Mouse (Mus musculus) limb, embryonic 13.5 days (tissue): ENCODE results near the gene Ccdc184. TPM values are rescaled to one million over a fixed set of nuclear protein-coding genes. Genes with fewer than 3 reads are reported as not detected.
A peak's percentile ranks its signal among the peaks of the same experiment; 100 is the strongest.

Experiments used
- ATAC-seq: fragments of 200-750 bp; cut with Nextera tagmentation; 2 replicates; pipeline ENCODE4 v1.8.0; 2017; ENCODE audit warnings: low read depth, moderate number of reproducible peaks, moderate TSS enrichment; ENCODE audit not compliant: low FRiP score
- H3K27ac ChIP-seq: fragments of 300-500 bp; sonication (generic); 2 replicates; pipeline ENCODE4 v1.5.1; 2015; ENCODE audit warnings: inconsistent platforms, mild to moderate bottlenecking, moderate library complexity
- H3K27me3 ChIP-seq: fragments of 300-500 bp; sonication (generic); 2 replicates; pipeline ENCODE4 v1.6.1; 2015; ENCODE audit warnings: mild to moderate bottlenecking, inconsistent platforms
- H3K36me3 ChIP-seq: fragments of 300-500 bp; sonication (generic); 2 replicates; pipeline ENCODE4 v1.6.1; 2015; ENCODE audit warnings: inconsistent platforms, mild to moderate bottlenecking, moderate library complexity
- H3K4me1 ChIP-seq: fragments of 300-500 bp; sonication (generic); 2 replicates; pipeline ENCODE4 v1.6.1; 2015; ENCODE audit warnings: inconsistent platforms
- H3K4me2 ChIP-seq: fragments of 300-500 bp; sonication (generic); replicated peaks from 2 replicates; pipeline ENCODE4 v1.6.1; 2015; ENCODE audit warnings: inconsistent platforms, mild to moderate bottlenecking, moderate library complexity
- H3K4me3 ChIP-seq: fragments of 300-500 bp; sonication (generic); 2 replicates; pipeline ENCODE4 v1.5.1; 2015; ENCODE audit warnings: moderate library complexity, mild to moderate bottlenecking, inconsistent platforms
- H3K9ac ChIP-seq: fragments of 300-500 bp; sonication (generic); 2 replicates; pipeline ENCODE4 v1.6.1; 2015; ENCODE audit warnings: mild to moderate bottlenecking, inconsistent platforms
- H3K9me3 ChIP-seq: fragments of 300-500 bp; sonication (generic); 2 replicates; pipeline ENCODE4 v1.6.1; 2016; ENCODE audit warnings: inconsistent platforms
- whole genome bisulfite sequencing: fragments of 180-500 bp; shearing (Covaris S2); methylation state at CpG from one replicate; pipeline ENCODE4 v1.1.7; 2015; 5-methylcytosine and 5-hydroxymethylcytosine counted together
- polyA plus RNA-seq: library from polyadenylated mRNA; unstranded; fragments of >200 nt; fragmentation: Nextera tagmentation; extraction: Ambion mirVana; gene quantifications from 2 replicates; pipeline ENCODE4 v1.2.1, GENCODE M21; 2015

The Ccdc184 gene
- polyA plus RNA-seq, 1 experiment from 2014 or later: 0.48 TPM

DNA sequence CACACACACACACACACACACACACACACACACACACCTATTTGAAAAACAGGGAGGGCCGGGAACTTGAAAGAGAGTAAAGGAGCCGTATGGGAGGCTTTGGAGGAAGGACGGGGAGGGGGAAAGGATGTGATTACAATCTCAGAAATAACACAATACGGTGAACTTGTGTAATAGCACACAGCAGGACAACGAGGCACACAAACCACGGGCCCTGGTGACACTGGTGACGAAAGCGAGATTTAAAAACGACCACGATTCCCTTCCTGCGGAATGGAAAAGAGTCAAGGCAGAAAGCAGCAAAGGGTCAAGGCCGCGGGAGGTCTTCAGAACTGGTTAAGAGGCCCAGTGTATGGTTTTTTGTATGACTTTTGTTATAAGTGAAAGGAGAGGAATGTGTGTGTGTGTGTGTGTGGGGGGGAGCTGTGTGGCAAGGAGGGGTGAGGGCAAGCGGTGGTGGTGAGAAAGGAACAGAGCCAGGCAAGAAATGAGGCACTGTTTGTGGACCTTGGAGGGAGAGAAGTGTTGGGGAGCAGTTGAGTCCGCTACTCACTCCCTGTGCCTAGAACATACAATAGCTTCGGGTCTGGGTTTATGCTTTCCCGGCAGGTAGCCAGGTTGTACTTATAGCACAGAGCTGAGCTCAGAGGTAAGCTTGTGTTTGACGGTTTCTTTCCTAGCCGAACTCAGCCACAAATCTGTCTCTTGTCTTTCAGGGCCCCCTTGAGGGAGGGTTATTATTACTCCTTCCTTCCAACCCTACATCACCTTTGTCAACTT, 5.7 kb upstream of the Ccdc184 start:
- Histone ChIP-seq H3K9ac (no peak overlapping the region), H3K27me3 (peaks cover 18% of the 10 kb centered on the region), H3K4me2 (no peak overlapping the region), H3K9me3 (no peaks in the 10 kb centered on the region), H3K4me1 (no peaks in the 10 kb centered on the region), H3K4me3 (no peak overlapping the region), H3K36me3 (no peaks in the 10 kb centered on the region), H3K27ac (no peak overlapping the region)
- WGBS: 72% methylated on average over 19 of the region's 19 CpGs
- no peak for ATAC-seq

DNA sequence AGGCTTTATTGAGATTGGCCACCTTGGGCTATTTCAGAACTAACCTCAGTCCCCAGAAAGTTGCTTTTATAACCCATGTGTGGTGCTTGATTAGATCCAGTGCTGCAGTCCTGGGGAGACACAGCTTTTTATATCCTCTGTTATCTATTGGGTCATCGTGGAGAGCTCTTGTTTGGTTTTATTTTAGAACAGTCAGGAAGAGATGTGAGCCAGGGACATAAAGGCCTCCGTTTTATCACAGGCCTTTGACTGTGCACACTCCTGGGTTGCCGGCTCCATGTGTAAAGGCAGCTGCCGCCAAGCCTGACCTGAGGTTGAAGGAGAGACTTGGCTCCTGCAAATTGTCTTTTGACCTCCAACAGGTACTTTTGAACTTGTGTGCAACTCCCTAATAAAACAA, 4.4 kb upstream of the Ccdc184 start:
- no peak overlapping the region for H3K4me2 ChIP-seq
- ATAC-seq: no peak
- H3K27me3 ChIP-seq: peaks cover 29% of the 10 kb centered on the region
- H3K4me1 ChIP-seq: peaks cover 6% of the 10 kb centered on the region; the same call in 1 of the 2 replicates
- no peak overlapping the region for H3K27ac ChIP-seq
- no peaks in the 10 kb centered on the region for H3K36me3 ChIP-seq
- 49% methylated on average over 4 of the region's 4 CpGs for WGBS
- no peak overlapping the region for H3K4me3 ChIP-seq
- H3K9me3 ChIP-seq: no peaks in the 10 kb centered on the region
- no peak overlapping the region for H3K9ac ChIP-seq

DNA sequence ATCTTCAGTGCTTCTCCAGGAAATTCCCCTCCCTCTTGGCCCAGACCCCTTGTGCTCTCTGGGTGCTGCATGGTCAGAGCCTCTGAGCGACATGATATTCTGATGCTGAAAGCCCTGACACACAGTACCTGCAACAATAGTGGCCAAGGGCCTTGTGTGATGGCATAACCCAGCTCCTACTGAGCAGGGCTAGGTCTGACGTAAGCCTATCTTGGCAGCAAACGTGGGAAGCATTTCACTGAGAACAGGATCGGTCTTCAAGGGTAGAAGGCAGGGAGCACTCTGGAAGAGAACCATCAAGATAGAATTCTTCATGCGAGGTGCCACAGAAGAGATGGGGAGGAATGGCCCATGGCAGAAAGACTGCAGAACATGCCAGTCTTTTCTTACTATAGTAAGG, 1.4 kb upstream of the Ccdc184 start, which contains the start of gene Asb8:
TSS of gene Asb8 (minus strand) at position 101 of the 400 bp plus-strand sequence.
- Histone ChIP-seq H3K4me1 (peaks cover 15% of the 10 kb centered on the region), H3K36me3 (no peaks in the 10 kb centered on the region), H3K9me3 (no peaks in the 10 kb centered on the region), H3K9ac (no peak within 1 kb of the TSS), H3K4me2 (no peak within 1 kb of the TSS), H3K27me3 (peaks cover 58% of the 10 kb centered on the region), H3K27ac (no peak within 1 kb of the TSS), H3K4me3 (no peak within 1 kb of the TSS)
- no peak for ATAC-seq
- whole genome bisulfite sequencing: 77% methylated on average over 5 of the region's 5 CpGs

DNA sequence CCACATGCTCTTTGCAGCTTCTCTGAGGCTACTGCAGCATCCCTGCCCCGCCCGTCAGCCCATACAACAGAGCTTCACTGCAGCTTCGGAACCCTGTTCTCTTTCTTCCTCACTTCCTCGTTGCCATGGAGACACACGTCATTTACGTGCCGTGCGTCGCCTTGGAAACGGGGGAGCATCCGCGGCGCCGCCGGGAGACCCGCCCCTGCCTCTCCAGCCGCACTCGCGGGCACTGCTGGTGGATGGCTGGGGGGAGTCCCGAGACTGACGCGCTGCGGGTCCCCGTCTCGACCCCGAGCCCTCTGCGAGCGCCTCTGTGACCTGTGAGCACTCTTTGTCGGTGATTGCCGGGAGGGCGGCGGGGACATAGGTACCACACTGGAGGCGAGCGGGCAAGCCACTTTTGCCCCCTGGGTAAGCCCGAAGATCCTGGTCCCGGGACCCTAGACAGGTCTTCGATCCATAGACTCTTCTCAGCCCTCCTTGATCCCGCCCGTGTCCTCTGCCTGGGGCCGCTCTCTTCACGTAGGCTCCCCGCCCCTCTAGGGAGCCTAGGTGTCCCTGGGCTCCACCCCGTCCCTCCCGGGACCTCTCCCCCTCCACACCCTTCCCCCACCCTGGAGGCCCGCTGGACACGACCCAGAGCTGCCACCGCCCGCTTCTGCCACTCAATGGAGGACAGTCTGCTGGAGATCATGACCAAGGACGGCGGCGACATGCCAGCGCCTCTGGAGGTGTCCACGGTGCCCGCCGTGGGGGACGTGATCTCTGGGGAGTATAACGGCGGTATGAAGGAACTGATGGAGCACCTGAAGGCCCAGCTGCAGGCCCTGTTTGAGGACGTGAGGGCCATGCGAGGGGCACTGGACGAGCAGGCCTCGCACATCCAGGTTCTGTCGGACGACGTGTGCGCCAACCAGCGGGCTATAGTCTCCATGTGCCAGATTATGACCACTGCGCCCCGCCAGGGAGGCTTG, 975 bp downstream of the Ccdc184 start:
- WGBS: 2% methylated on average over 69 of the region's 69 CpGs
- Histone ChIP-seq H3K27me3 (peaks cover 82% of the 10 kb centered on the region), H3K9me3 (no peaks in the 10 kb centered on the region), H3K27ac (no peak overlapping the region), H3K4me2 (peak overlapping the region; percentile 83), H3K9ac (peak overlapping the region; percentile 51), H3K36me3 (no peaks in the 10 kb centered on the region), H3K4me1 (peaks cover 15% of the 10 kb centered on the region), H3K4me3 (peak overlapping the region; percentile 53)
- ATAC-seq: peak; percentile 91

DNA sequence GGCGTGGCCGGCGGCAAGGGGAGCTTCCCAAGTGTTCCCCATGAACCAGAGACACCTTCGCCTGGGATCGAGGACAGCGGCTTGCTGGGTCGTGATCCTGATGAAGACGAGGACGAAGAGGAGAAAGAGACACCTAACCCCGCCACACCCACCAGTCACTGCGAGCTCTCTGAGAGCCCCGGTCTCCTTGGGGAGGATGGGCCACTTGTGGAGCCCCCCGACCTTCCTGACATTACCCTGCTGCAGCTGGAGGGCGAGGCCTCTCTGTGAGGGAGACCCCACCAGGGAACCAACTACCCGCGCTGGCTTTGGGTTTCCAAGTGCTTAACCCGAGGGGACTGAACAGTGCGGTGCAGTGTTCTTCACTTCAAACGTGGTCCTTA, 1.7 kb downstream of the Ccdc184 start:
- Histone ChIP-seq H3K36me3 (no peaks in the 10 kb centered on the region), H3K4me2 (peak overlapping the region; percentile 83), H3K9ac (no peak overlapping the region; the same call in 1 of the 2 replicates), H3K27ac (no peak overlapping the region), H3K4me3 (peak overlapping the region; percentile 53), H3K9me3 (no peaks in the 10 kb centered on the region), H3K4me1 (peaks cover 15% of the 10 kb centered on the region), H3K27me3 (peaks cover 89% of the 10 kb centered on the region)
- 3% methylated on average over 19 of the region's 19 CpGs for WGBS
- no peak for ATAC-seq

DNA sequence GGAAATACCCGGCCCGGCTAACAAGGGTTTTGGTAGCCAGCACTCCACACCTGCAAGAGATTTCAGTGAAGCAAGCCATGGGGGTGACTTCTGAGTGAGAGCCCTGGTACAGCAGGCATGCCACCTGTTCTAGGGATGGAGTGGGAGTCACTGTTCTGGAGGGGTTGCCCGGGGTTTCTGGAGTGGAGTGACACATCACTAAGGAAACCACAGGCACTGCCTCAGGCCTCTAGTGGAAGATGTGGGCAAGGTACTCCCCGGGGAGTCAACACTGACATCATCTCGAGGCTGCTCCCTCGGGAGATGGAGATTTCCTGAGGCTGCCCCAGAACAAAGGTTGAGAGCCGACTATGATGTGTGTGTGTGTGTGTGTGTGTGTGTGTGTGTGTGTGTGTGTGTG, 3.4 kb downstream of the Ccdc184 start:
- no peak for ATAC-seq

DNA sequence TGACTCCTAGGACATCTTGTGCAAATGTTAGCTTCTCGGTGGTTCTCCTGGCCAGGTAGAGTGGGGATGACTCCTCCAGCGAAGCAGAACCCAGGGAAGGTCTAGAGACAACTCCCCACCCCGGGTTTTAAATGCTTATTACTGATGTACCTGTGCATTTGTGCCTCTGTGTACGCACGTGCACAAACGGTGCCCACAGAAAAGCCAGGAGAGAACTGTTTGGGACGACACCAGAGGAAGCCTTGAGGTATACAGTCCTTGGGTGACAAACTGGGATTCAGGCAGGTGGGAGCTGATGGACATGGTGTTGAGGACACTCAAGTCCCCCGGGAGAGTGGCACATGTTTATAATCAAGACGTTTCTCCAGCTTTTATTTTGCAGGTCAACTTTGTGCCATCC, 4.0 kb downstream of the Ccdc184 start:
- H3K9me3 ChIP-seq: no peaks in the 10 kb centered on the region
- H3K4me2 ChIP-seq: no peak overlapping the region
- H3K27me3 ChIP-seq: peaks cover 90% of the 10 kb centered on the region
- H3K4me1 ChIP-seq: peaks cover 15% of the 10 kb centered on the region
- H3K4me3 ChIP-seq: no peak overlapping the region
- H3K27ac ChIP-seq: no peak overlapping the region
- H3K36me3 ChIP-seq: no peaks in the 10 kb centered on the region
- H3K9ac ChIP-seq: no peak overlapping the region
- 67% methylated on average over 9 of the region's 9 CpGs for WGBS
- ATAC-seq: no peak

More for the DNA sequence above, 3.4 kb downstream of the Ccdc184 start:
- Histone ChIP-seq H3K4me2 (no peak overlapping the region), H3K4me1 (peaks cover 15% of the 10 kb centered on the region), H3K4me3 (no peak overlapping the region), H3K9ac (no peak overlapping the region), H3K36me3 (no peaks in the 10 kb centered on the region), H3K27ac (no peak overlapping the region), H3K27me3 (peaks cover 93% of the 10 kb centered on the region), H3K9me3 (no peaks in the 10 kb centered on the region)
- WGBS: 42% methylated on average over 7 of the region's 7 CpGs

DNA sequence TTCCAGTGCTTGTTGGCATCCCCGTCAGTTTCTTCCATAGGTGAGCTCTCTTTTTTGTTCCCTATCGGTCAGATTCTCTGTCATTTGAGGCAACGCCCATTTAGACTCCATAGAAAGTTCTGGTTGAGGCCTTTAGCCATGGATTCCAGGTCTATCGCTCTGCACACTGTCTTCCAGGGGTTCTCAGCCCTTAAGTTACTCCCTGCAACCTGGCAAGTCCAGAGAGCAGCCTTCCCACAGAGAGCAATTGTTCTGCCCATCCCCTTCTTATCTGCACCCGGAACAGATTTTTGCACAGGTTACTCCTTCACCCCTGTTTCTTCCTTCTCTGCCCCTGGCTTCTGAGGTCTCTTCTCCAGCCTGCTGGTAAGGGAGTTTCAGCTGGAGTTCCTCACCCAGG, 5.2 kb downstream of the Ccdc184 start:
- Histone ChIP-seq H3K9ac (no peak overlapping the region), H3K27ac (no peak overlapping the region), H3K27me3 (peaks cover 90% of the 10 kb centered on the region), H3K9me3 (no peaks in the 10 kb centered on the region), H3K4me1 (peaks cover 12% of the 10 kb centered on the region), H3K4me3 (no peak overlapping the region), H3K4me2 (no peak overlapping the region), H3K36me3 (no peaks in the 10 kb centered on the region)
- no peak for ATAC-seq
- WGBS: 72% methylated on average over 5 of the region's 5 CpGs

DNA sequence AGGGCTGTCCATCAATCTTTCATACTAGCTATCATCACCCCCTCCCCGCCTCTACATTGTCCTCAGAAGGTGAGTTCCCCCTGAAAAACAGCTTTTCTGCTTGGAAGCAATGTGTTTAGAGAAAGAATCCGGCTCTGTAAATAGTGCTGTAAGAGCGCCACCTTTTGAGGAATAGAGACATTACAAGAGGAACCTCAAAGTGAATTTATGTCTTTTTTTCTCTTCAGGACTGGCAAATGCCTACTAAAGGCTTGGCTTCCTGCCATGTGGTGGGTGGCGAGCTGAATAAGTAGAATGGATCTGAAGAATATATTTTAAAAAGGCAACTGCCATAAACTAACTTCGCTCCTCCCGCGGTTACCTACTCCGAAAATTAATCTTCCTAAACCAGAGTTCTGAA, 6.9 kb downstream of the Ccdc184 start:
- no peak overlapping the region for H3K4me2 ChIP-seq
- H3K9ac ChIP-seq: no peak overlapping the region
- 36% methylated on average over 8 of the region's 8 CpGs for WGBS
- ATAC-seq: no peak
- peaks cover 84% of the 10 kb centered on the region for H3K27me3 ChIP-seq
- H3K36me3 ChIP-seq: no peaks in the 10 kb centered on the region
- no peaks in the 10 kb centered on the region for H3K9me3 ChIP-seq
- H3K4me3 ChIP-seq: no peak overlapping the region
- H3K27ac ChIP-seq: no peak overlapping the region
- H3K4me1 ChIP-seq: no peaks in the 10 kb centered on the region

DNA sequence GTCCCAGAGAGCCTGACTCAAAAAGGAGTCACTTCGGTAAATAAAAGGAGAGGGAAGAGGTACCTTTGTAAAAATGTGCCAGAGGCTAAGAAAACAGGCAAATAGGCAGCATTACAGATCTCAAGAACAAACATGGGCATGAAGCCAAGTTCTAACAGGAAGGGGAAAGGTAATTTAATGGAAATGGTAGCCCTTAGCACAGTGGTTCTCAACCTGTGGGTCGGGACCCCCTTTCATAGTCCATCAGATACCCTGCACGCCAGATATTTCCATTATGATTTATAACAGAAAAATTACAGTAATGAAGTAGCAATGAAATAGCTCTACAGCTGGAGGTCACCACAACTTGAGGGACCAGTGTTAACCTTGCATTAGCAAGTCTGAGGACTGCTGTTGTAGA, 10.4 kb downstream of the Ccdc184 start:
- H3K36me3 ChIP-seq: no peaks in the 10 kb centered on the region
- 55% methylated on average over 3 of the region's 3 CpGs for WGBS
- no peak for ATAC-seq
- peaks cover 58% of the 10 kb centered on the region for H3K27me3 ChIP-seq
- H3K9ac ChIP-seq: no peak overlapping the region
- H3K4me1 ChIP-seq: peaks cover 10% of the 10 kb centered on the region
- no peak overlapping the region for H3K4me2 ChIP-seq
- H3K27ac ChIP-seq: no peak overlapping the region
- H3K4me3 ChIP-seq: no peak overlapping the region
- H3K9me3 ChIP-seq: no peaks in the 10 kb centered on the region

DNA sequence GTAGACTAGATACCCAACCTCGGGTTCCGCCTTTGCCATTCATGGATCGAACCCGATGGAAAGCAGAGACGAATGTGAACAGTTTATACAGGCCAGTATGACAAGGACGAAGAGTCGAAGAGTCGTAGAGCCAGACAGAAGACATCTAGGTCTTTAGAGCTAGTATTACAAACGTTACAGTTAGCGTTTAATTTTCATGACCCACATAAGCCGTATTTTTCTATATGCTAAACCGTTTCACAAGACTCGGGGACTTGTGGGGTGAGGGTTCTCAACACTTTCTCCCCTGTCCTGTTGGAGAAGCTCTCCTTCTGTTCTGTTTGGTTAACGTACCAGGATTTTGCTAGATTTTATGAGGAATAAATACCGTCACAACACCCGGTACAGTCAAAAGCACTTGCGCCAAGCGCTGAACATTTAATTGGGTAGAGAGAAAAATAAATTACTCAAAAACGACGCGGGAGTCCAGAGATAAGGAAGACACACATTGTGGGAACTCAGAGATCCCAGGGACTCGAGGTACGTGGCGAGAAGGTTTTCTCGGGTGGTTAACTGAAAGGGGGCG, 13.7 kb downstream of the Ccdc184 start:
- H3K27me3 ChIP-seq: peaks cover 32% of the 10 kb centered on the region
- peak overlapping the region; percentile 52 for H3K4me3 ChIP-seq
- H3K27ac ChIP-seq: no peak overlapping the region
- peak overlapping the region; percentile 50; the same call in 1 of the 2 replicates for H3K9ac ChIP-seq
- ATAC-seq: no peak
- peaks cover 10% of the 10 kb centered on the region for H3K4me1 ChIP-seq
- no peaks in the 10 kb centered on the region for H3K9me3 ChIP-seq
- 7% methylated on average over 26 of the region's 26 CpGs for WGBS
- H3K36me3 ChIP-seq: no peaks in the 10 kb centered on the region
- H3K4me2 ChIP-seq: peak overlapping the region; percentile 71
